Mouse (Mus musculus) testis, postnatal 14 days (tissue): ENCODE data around the gene Tox3.

Source experiments
- DNase-seq: peaks from one replicate; pipeline ENCODE4 v3.0.0; 2021; ENCODE audit warnings: low spot score

Gene Tox3

DNA sequence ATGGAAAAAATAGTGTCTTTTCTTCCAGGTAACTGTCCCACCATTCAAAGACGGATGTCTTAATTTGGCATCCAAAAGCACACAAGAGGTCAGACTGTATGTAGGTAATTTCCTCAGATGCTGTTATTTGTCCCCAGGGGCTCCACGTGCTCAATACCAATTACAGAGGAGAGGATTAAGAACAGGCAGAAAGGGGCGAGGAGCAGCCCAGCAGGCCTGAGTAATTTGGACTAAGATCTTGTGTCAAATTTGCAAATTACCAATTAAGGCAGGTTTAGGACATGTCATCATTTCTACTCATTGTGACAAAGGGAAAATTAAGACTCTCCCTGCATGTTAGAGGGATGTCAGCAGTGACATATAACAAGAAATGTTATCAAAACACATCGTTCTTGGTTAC is 106.7 kb downstream of the Tox3 start:
- no peak for DNase-seq

DNA sequence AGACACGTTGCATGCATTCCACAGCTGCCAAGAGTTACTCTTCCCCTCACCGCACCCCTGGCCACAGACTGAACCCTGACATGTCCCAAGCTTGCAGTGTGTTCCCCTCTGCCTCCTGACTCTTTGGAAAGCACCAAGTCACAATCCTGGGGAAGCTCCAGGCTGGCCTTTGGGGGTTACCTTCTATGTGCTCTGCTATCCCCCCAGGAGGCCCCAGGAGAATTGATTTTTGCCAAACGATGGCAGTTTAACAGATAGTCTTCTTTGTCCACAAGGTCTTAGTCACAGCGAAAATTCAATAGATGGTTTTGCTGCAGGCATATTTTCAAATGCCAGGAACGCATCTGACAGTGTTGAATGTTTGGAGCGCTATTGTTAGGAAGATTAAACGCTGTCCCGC is 115.6 kb downstream of the Tox3 start:
- DNase-seq = no peak

DNA sequence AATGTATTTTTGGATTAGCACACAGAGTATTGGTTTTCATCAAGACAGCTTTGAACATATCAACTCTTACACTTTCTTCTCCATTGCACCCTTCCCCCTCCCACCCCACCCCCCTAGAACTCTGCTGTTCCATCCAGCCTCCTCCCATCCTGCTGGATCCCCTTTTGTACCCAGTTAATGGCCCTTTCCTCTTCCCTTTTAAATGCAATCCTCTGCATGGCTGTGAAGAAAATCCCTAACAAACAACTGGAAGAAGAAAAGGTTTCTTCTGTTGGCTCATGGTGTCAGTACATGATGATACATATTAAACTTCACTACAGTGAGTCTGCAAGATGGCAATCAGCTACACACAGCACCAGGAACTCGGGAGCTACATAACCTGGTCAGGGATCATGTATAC is 124.0 kb downstream of the Tox3 start:
- DNase-seq = no peak

DNA sequence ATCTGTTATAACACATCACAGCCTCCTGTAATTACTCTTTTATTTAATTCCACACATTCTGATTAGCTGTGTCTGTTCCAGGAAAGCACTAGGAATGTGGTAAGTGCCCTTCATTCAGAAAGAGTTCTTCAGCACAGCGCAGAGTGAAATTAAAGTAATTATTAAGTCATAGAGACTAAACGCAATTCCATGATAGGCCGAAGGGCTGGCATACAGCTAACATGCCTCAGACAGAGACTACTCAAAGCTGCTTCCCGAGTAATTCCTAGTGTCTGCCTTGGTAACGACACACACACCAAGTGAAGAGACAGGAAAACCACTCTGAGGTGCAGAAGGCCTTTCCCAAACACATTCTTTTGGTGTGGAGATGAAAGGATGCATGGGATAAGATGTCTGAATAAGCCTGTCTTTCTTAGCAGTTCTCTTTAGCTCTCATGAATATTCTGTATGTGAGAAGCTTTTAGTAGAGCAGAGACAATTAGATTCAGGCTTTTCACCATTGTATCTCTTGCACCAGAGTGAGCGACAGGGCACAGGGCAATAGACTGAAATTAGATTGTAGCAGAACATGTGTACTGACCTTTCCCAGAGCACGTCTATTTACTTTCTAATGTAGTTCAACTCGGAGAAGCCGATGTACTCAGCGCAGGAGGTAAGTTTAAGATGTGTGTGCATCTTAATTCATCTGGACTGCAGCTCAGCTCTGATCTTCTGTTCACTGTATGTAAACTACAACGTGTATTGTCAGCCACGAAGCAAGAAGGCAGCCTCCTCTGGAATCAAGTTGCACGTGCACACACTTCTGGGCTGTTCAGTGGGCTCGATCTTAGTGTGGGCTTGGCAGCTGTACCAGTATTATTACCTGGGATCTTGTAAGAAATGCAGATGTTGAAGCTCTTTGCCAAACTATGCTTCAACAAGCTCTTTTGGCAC is 138.8 kb downstream of the Tox3 start:
- DNase-seq = no peak
